Mouse (Mus musculus) frontal cortex, postnatal 25 days (tissue): ENCODE measurements around the gene B3galnt1.

Source experiments
- DNase-seq, 2 experiments: peaks; one replicate each; pipeline ENCODE4 v3.0.0; 2022; ENCODE audit warnings: low spot score in 2 of 2

The B3galnt1 gene

GRCm38 (mm10) chr3:69598261-69599165, at the start of gene B3galnt1:
Gene B3galnt1 (minus strand): TSS chr3:69598960.
- peak; percentile 35 to 56 for DNase-seq

- no peak for DNase-seq
Observed at GRCm38 (mm10) chr3:69634521-69634920, 35.8 kb upstream of the B3galnt1 start.

DNA sequence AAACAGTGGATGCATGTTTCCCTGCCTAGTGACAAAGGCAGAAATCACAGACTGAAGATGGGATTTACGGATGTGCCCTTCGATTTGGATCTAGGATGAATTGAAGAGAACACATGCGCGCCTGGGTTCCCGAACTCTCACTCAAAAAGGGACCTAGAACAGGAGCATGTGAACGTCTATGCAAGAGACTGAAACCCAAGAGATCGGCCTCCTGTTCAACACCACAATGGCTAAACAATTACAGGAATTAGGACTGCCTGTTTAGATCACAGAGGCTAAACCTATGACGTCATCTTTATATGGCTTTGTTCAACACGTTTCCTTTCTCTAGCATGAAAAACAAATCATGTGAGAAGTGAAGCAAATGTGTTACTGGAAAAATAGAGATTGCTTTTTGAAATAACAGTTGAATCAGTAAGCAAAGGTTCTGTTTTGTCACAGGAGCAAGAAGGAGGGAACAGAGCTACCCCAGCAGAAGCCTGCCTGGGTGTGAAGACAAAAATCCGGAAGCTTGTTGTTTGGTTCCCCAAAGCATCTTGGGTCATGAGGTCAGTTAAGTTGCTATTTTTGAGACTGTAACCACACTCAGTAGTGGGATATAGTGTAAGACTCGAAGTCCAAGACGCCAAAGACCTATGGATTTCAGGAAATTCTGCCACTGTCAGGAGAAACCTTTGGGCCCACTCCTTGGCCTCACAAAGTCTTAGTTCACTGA, 35.1 kb upstream of the B3galnt1 start:
- DNase-seq = no peak

DNA sequence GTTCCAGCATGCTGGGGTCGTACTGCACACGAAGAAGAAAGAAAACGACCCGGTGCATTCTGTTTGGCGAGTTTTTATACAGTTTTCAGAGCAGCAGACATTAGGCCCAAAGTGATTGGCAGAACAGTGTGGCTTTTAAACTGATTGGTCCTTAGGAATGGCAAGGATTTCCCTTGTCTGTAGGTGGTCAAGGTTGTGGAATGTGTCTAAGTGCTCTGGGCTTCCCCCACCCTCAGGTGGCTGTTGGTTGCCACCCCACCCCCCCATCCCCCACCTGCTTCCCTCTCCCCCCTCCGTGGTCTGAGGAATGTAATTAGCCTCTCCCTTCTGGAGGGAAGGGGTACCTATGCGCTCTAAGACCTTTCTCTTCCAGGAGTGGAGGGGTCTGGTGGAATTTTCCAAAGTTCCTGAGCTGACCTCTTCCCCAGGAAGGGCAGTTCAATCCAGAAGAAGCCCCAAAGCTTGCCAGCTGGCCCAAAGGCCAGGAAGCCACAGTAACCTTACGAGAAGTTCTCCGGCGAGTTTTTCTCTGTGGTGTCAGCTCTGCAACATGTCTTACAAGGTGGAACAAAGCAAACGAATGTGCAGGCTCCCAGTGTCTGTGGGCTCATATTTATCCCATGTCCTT, 28.3 kb upstream of the B3galnt1 start:
- no peak for DNase-seq

DNA sequence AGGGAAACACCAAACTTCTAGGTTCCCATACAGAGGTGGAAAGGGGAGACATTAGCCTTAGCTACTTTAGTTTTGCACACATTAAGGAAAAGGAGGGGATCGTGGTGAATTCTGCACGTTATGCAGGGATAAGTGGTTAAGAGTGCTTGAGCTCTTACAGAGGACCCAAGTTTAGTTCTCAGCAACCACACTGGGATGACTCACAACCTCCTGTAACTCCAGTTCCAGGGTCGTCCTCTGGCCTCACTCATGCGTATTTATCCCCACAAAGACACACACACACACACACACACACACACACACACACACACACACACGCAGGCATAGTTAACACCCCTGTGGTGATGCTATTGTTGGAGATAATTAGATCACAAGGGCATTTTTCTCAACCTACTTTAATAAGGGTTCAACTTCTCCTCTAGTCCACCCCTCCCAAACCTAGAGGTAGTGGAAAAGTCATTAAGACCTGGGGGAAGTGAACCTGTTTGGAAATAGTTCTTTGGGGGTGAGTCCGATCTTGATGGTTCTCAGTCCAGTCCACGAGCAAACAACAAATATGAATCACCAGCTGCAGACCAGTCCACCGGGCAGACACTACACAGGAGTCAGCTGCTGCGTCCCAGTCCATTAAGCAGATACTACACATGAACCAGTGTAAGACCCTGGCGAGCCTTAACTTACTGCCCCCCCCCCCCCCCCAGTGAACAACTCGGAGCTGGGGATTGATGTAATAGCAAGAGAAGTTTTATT, 27.6 kb upstream of the B3galnt1 start:
- DNase-seq = no peak

- DNase-seq = no peak
Observed at GRCm38 (mm10) chr3:69624182-69624581, 25.4 kb upstream of the B3galnt1 start.

GRCm38 (mm10) chr3:69607909-69608308, 9.1 kb upstream of the B3galnt1 start:
- DNase-seq = no peak

DNA sequence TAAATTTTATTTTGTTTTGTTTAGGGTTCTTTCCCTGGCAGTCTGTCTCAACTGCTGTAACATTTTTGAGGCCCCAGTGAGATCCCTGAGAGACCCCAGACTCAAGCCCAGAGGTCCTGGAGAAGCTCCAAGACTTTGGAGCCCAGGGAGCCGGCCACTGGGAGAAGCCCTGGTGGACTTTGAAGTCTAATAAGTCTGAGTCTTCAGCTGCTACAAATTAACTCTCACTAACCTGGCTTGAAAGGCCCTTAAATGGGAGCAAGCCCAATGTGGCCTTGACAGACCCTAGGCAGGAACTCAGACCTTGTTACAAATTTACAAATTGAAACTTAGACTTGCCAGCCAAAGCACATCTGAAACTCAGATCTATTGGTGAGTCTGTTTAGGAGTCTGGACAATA, 8.7 kb upstream of the B3galnt1 start:
- no peak for DNase-seq

GRCm38 (mm10) chr3:69606923-69607322, 8.2 kb upstream of the B3galnt1 start:
- DNase-seq = no peak

GRCm38 (mm10) chr3:69599166-69599500, 373 bp upstream of the B3galnt1 start:
- DNase-seq = no peak

DNA sequence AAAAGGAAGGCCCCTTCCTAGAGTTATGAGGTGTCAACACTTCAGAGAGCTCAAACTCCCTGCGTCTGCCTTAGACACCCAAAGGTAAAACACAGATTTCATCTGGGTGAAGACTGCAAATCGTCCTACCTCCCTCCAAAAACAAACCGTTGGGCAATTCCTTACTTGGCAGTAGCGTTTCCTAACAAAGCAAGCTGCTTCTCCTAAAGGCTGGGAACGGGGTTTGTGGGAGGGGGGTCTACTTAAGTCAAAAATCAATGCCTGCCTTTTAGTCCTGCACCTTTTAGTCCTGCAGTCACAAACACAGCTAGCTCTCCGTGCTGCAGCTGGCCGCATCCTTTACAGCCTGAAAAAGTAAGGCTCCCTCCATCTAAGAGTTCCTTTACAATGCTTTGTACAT, 944 bp downstream of the B3galnt1 start:
- no peak for DNase-seq

DNA sequence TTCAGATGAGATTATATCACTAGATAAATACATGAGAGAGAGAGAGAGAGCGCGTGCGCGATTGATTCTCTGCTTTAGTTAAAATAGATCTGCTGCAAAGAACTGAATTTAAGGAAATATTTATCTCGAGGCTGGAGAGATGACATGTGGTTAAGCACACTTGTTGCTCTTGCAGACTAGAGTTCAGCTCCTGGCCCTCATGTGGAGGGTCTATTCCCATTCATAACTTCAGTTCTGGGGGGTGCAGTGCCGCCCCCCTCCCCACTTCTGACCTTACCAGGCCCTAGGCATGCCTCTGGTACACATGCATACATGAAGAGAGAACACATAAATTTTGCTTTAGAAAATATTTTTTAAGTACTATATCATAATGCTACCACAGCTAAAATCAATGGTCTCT, 1.5 kb downstream of the B3galnt1 start:
- no peak for DNase-seq

GRCm38 (mm10) chr3:69596116-69596515, 2.6 kb downstream of the B3galnt1 start:
- no peak for DNase-seq

DNA sequence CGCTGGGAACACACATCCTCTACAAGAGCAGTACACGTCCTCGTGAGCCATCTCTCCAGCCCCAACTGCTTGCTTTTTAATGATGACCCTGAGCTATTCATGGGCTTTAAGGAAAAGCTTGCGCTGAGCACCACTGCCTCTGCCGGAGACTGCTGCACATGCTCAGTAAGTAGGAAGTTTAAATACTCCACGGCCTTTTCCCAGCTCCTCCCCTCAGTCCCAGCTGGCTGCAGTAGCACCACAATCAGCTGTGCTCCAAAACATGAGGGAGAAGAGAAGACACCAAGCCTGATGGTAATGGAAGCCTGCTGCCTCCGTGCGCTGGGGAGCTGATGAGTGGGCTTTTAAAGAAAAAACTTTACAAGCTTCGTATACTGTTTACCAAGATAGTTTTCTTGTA, 4.7 kb downstream of the B3galnt1 start:
- DNase-seq = no peak

- no peak for DNase-seq
Observed at GRCm38 (mm10) chr3:69593426-69593825, 5.3 kb downstream of the B3galnt1 start.

DNA sequence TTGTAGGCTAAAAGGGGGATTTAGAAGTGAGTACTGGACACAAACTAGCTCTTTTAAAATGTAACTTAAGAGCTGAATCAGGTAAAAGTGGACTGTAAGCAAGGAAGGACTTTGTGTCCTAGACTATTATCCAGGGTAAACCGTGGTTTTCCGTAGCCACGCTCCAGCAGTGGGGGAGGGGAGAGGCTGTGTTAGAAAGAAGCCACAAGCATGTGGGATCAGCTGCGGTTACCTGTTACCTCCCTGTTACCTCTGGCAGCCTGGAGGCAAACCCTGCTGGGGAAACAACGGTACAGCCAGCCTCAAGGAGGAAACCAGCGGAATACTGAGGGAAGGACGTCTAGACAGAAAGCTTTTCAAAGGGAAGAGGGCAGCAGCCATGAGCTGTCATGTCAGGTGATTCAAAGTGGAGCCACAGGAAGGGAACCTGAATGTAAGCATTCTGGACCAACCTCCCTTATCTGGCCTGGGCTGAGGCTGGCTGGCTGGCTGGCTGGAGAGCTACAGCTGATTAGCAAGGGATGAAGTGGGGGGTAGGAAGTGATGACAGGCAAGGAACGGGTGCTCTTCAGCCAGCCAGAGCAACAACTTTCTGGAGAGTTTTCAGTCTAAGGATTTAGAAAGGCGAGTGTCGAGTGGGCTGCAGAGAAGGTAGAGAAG, 10.5 kb downstream of the B3galnt1 start:
- no peak for DNase-seq

DNA sequence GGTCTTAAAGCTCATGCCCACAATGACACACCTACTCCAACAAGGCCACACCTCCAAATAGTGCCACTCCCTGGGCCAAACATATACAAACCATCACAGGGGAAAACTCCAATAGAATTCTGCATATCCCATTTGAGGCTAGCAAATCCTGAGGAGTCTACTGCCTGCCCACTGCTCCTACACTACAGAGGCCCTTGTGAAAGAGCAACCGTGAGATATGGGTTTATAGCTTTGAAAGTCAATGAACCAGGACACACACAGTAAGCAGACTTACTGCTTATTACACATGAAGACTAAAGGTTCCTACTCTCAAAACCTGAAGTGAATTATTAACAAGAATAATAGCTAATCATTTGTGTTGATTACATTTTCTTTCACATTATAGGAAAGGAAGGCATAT, 15.0 kb downstream of the B3galnt1 start:
- no peak for DNase-seq

DNA sequence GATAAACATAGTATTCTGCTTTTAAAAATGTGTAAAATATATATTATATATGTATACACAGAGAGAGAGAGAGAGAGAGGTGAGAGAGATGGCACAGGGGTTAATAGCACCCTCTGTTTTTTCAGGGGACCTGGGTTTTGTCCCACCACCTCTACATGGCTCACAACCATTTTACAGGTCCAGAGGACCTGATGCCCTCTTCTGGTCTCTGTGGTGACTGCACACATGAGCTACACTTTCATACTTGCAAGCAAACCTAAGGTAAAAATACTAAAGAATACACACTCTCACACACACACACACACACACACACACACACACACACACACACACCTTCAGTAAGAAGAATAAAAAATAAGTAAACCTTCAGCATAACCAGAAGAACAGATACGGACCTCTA, 20.0 kb downstream of the B3galnt1 start:
- no peak for DNase-seq

DNA sequence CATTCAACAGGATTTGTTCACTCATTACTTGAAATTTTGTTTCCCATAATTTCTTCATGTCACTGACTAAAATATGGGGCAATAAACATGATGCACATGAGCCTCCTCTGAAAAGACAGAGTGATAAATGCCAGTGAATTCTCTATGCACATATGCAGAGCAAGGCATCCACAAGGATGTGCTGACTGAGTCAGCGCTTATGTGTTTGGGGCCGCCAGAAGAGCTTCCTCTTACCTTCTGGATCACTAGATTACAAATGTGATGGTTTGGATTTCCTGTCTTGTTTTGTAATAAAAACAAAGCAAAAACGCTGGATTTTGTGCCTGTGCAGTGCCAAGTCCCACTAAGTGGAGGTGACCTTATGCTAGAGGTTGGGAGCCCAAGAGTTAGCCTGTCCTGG, 22.0 kb downstream of the B3galnt1 start:
- no peak for DNase-seq

DNA sequence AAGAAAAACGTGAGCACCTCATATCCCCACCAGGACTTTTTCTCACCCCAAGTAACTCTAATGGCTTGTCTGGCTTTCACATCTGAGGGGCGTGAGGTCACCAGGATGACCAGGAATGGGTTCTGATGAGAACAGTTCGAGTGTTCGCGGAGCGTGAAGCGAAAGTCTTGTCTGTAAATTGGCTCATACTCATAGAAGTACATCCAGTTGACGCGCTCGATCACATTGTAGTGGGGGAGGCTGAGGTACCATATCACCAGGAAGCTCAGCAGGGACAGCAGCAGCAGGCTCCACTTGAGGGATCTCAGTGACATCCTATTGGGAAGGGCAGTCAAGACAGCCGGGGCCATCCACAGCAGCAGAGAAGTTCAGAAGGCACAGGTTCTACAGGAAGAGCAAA, 23.2 kb downstream of the B3galnt1 start:
- DNase-seq = no peak

DNA sequence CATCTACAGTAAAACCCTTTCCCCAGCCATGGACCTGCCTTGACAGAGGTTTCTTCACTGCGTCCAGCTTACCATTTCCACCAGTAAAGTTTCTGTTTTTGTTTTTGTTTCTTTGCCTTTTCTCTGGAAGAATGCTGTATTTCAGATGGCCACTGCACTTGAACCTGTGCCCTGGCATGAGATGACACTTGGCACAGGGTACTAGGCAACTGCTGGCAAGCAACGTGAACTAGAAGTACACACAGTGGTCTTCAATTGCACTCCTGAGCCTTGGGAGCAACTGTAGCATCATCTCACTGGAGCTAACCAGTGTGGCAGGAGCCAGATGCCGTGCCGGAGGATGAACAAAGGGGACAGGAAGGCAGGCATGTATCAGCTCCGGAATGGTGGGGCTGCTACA, 26.2 kb downstream of the B3galnt1 start:
- DNase-seq = no peak
